Mouse (Mus musculus) bone marrow macrophage, adult 2 months (primary cell): ENCODE results near the gene Frmd8. TPM values are rescaled to one million over a fixed set of nuclear protein-coding genes. Genes with fewer than 3 reads are reported as not detected.
"Not testable (repeated sequence)": the region's sequence is repeated elsewhere in the genome, so short reads cannot be mapped to it uniquely, and the experiment has no call there.

ENCODE experiments used
- H3K27ac ChIP-seq: 2 replicates; pipeline ENCODE4 v1.5.1; 2012; ENCODE audit warnings: low read depth, low read length; ENCODE audit not compliant: insufficient read depth
- H3K4me1 ChIP-seq: 2 replicates; pipeline ENCODE4 v1.6.1; 2012; ENCODE audit warnings: low read length; ENCODE audit not compliant: control insufficient read depth, insufficient read depth
- H3K4me3 ChIP-seq: 2 replicates; pipeline ENCODE4 v1.5.1; 2012; ENCODE audit warnings: mild to moderate bottlenecking, low read length, moderate library complexity; ENCODE audit not compliant: insufficient read depth
- CTCF ChIP-seq: IDR thresholded peaks from 2 replicates; pipeline ENCODE4 v1.5.1; 2012; ENCODE audit warnings: low read depth, mild to moderate bottlenecking, low read length, moderate library complexity
- POLR2A ChIP-seq: IDR thresholded peaks from 2 replicates; pipeline ENCODE4 v1.6.1; 2012; ENCODE audit warnings: mild to moderate bottlenecking, low read depth, low read length, borderline replicate concordance
- polyA plus RNA-seq: library from polyadenylated mRNA; stranded (reverse); fragments of >200 nt; gene quantifications from 2 replicates; pipeline ENCODE4 v1.2.4, GENCODE M21; 2012; ENCODE audit not compliant: missing spikeins, insufficient read depth, insufficient read length

The Frmd8 gene
- polyA plus RNA-seq, 1 experiment: 25.2 TPM

- no peak overlapping the region for H3K27ac ChIP-seq
Measured at GRCm38 (mm10) chr19:5821847-5822173, 53.3 kb downstream of the Frmd8 start.

GRCm38 (mm10) chr19:5819549-5819948 is 55.5 kb downstream of the Frmd8 start:
- no peak for TF ChIP-seq CTCF
- TF ChIP-seq POLR2A: no peak
- Histone ChIP-seq H3K4me1 (peaks cover 30% of the 10 kb centered on the region), H3K27ac (no peak overlapping the region)

More at GRCm38 (mm10) chr19:5821847-5822173, 53.3 kb downstream of the Frmd8 start:
- no peak overlapping the region for H3K4me3 ChIP-seq
- H3K4me1 ChIP-seq: peaks cover 31% of the 10 kb centered on the region
- TF ChIP-seq CTCF (no peak), POLR2A (no peak)

GRCm38 (mm10) chr19:5818590-5818977 is 56.5 kb downstream of the Frmd8 start:
- Histone ChIP-seq H3K4me3 (no peak overlapping the region), H3K4me1 (peaks cover 37% of the 10 kb centered on the region), H3K27ac (peak overlapping the region; percentile 60)
- TF ChIP-seq CTCF: no peak
- TF ChIP-seq POLR2A: no peak

More at GRCm38 (mm10) chr19:5819549-5819948, 55.5 kb downstream of the Frmd8 start:
- no peak overlapping the region for H3K4me3 ChIP-seq

DNA sequence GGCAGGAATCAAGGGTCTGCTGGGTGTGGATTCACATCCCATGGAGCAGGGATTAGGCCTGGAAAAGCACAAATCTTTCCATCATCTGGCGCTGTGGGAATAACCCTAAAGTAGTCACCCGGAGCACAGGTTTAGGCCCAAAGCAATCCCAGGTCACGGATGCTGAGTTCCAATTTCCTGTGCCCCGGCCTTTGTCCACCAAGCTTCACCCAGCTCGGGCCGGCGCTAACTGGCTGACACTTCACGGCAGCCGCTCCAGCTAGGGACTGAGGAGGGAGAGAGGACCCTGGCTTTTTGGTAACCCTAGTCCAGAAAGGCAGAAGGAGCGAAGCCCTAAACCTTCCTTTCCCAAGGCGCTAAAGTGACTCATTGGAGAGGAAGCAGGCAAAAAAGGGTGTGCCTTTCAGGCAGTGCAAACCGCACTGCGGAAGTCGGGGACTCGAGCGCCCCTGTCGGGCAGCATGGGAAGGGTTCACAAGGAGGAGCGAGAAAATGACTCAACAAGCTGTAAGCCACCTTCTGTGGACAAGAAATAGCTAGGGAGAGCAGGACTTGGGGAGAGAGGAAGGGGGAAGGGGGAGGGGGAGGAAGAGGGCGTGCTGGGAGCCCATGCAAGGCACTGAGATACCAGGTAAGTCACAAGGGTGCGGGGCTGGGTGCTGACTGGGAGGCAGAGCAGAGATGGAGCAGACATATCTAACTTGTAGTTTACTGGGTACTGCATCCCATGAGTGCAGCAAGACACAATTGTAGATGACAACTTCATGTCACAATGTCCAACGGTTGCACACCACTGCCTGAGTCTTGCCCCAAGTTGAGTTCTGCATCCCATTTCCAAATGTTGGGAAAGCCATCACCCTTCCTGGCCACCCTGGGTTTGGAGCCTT is 57.1 kb downstream of the Frmd8 start:
- TF ChIP-seq CTCF (peak; percentile 45), POLR2A (no peak)
- Histone ChIP-seq H3K4me1 (peaks cover 43% of the 10 kb centered on the region), H3K27ac (peak overlapping the region; percentile 77), H3K4me3 (peak overlapping the region; percentile 12)

DNA sequence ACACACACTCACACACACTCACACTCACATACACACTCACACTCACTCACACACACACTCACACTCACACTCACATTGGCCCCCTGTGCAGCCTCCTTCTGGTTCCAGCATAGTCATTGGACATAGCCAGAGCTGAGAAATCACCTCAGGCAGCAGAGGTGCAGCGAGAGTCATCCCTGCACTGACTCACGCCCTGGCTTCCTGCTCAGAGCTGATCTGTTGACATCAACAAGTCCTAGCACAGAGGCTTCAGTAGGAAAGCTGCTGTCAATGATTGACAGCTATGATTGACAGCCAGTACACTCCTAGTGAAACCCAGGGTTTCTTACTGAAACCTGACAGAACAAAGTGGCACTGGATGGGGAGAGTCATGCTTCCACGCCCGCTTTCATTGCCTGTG is 59.1 kb downstream of the Frmd8 start:
- Histone ChIP-seq H3K4me1 (peaks cover 60% of the 10 kb centered on the region), H3K27ac (peak overlapping the region; percentile 92), H3K4me3 (peak overlapping the region; percentile 33)
- TF ChIP-seq CTCF (no peak), POLR2A (no peak)

GRCm38 (mm10) chr19:5815010-5815409 is 60.1 kb downstream of the Frmd8 start:
- peak overlapping the region; percentile 92 for H3K27ac ChIP-seq
- H3K4me3 ChIP-seq: peak overlapping the region; percentile 5; the same call in 1 of the 2 replicates
- TF ChIP-seq CTCF (no peak), POLR2A (no peak)
- H3K4me1 ChIP-seq: peaks cover 66% of the 10 kb centered on the region

DNA sequence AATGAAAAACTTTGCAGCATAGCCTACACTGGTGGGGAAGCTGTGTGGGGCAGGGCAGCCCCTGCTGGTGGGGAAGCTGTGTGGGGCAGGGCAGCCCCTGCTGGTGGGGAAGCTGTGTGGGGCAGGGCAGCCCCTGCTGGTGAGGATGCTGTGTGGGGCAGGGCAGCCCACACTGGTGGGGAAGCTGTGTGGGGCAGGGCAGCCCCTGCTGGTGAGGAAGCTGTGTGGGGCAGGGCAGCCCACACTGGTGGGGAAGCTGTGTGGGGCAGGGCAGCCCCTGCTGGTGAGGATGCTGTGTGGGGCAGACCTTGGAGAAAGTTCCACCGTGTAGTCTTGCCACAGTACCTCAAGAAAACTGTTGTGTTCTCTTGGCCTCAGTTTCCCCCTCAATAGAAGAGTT is 61.0 kb downstream of the Frmd8 start:
- peaks cover 75% of the 10 kb centered on the region for H3K4me1 ChIP-seq

DNA sequence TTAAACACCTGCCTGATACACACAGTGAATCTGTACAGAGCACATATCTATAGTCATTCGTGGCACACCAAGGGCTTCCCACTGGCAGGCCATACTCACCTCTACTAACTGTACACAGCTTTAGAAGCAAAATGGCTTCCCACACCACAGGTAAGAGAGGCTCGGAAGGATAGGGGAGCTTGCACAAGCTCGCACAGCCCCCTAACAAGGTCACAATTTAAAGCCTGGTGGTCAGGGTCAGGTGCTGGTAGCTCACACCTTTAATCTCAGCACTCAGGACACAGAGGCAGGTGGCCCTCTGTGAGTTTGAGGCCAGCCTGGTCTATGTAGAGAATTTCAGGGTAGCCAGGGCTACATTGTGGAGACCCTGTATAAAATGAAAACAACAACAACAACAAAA is 61.5 kb downstream of the Frmd8 start:
- Histone ChIP-seq H3K27ac (peak overlapping the region; percentile 92), H3K4me1 (peaks cover 80% of the 10 kb centered on the region), H3K4me3 (no peak overlapping the region; the same call in 1 of the 2 replicates)
- TF ChIP-seq POLR2A: no peak
- no peak for TF ChIP-seq CTCF

More for the DNA sequence above, 61.0 kb downstream of the Frmd8 start:
- H3K27ac ChIP-seq: peak overlapping the region; percentile 92
- peak; percentile 40 for TF ChIP-seq CTCF
- H3K4me3 ChIP-seq: not testable (repeated sequence)

DNA sequence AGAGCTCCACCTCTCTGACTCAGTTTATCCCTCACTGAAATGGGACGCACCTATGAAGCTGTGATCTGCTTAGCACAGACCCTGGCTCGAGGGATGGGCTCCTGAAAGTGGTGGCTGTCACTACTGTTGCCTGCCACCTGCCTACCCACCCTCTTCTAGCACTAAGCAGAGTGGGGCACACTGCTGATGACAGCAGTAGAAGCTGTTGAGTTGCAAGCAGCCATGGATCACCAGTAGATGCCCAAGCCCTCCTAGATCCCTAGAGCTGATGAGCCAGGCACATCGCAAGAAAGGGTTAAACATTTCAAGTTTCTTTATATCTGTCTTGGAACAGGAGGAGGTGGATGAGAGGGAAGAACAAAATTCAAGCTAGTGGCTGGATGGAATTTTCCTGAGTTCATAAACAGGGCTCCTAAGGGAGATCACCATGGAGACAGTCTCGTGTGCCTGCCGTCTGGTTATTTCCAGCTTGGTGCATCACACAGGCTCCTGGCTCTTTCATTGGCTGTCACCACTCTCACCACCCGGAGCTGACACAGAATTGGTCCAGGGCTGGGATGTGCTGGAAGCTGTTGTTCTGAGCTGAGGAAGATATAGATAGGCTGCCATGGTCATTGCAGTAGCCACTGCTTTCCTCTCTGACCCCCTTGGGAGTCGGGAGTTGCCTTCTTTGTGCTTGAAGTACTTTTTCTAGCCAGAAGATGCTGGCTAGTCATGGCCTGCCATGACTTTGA is 63.1 kb downstream of the Frmd8 start:
- H3K27ac ChIP-seq: peak overlapping the region; percentile 98
- H3K4me1 ChIP-seq: peaks cover 83% of the 10 kb centered on the region
- TF ChIP-seq CTCF (no peak), POLR2A (peak; percentile 35; the same call in 1 of the 2 replicates)
- peak overlapping the region; percentile 11 for H3K4me3 ChIP-seq

DNA sequence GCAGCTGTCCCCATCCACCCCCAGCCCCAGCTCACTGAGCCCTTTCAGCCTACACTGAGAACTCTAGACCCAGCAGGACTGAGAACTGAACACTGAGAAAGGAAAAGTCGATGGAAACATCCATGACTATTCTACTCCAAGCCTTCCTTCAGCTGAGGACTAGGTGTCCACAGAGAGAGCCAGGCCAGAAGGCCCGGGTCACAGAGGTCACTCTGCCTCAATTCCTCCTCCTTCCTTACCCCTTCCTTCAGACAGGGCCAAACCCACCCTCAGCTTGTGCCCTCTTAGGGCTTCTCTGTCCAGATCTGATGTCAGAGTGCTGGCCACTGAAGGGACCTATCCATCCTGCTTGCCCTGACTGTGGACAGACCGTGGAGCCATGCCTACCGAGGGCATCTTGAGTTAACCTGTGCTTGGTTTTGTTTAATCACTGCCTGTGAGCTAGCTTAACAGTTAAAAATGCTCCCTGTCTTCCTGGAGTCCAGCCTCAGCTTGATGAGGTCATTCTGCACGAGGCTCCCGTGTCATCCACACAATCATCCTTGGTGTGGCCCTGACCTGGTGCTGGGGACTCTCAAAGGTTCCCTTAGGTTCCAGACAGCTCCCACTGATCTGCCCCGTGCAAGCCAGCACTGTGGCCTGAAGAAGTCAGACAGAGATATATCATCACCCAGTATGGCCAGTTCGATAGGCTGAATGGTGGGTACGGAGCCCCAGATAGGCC is 64.1 kb downstream of the Frmd8 start:
- TF ChIP-seq CTCF (no peak), POLR2A (no peak)
- H3K4me1 ChIP-seq: peaks cover 81% of the 10 kb centered on the region
- H3K4me3 ChIP-seq: peak overlapping the region; percentile 2; the same call in 1 of the 2 replicates
- H3K27ac ChIP-seq: peak overlapping the region; percentile 98
